Mouse (Mus musculus): Measurements from ENCODE around the gene Sap25.

The Sap25 gene

DNA sequence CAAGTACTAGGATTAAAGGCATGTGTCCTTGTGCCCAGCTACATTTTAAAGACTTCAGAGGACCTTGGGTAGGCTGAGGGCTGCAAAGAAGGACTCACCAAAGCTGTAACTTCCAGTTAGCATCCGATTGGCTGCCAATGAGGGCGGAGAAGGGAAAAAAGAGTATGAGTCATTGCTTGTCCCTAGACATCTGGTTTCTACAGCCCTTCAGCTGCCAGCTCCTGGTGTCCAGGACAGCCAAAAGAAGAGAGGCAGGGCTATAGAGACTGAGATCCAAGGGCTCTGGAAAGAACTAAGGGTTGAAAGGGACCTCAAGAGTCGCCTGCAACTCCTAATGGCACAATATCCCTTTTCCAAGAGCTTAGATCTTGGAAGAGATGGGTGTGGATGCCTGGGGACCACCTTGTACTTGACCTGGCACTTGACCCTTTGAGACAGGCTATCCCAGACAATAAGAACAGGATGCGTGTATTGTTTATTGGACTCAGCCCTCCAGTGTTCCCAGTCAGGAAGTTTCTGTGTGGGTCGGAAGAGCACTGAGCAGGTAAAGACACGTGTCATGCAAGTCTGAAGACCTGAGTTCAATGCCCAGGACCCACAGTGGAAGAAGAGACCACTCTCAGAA, 19.0 kb downstream of the Sap25 start:
- no peak for DNase-seq (ENCODE audit: low read depth, low spot score)

DNA sequence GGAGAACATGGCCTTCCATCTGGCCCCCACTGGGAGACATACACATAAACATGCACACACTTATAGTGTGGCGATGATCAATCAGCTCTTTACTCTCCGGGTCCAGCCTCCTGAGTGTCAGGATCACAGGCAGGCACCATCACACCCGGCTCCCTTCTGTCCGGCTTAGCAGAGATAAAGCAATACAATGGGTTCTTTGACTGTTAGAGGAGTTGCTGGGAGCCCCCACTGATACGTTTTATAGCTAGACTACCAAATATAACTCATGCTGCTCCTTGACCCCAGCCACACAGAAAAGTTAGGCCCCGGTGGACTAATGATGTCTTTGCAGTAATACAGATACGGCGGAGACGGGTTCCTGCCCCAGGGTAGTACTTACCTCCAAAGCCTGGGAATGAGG, 21.9 kb downstream of the Sap25 start:
- DNase-seq (ENCODE audit: low read depth, low spot score): no peak

DNA sequence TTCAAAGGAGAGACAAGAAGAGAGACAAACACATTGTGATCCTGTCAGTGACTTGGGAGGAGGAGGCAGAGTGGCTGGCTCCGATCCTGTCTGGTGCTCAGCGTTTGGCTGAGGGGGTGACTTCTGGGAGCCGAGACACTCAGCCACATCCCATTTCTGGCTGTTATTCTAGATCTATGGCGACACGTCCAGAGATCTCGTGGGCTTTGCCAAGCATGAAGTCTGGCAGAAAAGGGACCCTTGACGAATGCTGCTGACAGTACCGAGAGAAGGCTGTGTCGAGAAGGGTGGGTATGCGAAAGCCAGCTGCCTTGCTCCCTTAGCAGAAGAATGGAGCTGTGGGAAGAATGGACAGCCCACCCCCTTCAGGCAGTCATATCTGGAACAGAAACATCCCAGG, 27.8 kb downstream of the Sap25 start:
- no peak for DNase-seq (ENCODE audit: low read depth, low spot score)

DNA sequence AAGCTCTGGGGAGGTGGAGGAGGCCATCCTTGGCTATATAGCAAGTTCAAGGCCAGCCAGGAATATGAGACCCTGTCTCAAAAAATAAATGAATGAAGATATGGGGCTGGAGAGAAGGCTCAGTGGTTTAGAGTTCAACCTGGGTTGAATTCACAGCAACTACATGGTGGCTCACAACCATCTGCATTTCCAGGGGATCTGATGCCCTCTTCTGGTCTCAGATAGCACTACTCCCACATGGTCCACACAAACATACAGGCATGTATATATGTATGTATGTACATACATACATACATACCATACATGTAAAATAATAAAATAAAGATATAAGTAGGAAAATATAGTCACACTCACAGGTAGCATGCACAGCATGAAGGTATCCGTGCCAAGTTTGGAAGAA, 29.1 kb downstream of the Sap25 start:
- DNase-seq (ENCODE audit: low read depth, low spot score): peak; percentile 60

DNA sequence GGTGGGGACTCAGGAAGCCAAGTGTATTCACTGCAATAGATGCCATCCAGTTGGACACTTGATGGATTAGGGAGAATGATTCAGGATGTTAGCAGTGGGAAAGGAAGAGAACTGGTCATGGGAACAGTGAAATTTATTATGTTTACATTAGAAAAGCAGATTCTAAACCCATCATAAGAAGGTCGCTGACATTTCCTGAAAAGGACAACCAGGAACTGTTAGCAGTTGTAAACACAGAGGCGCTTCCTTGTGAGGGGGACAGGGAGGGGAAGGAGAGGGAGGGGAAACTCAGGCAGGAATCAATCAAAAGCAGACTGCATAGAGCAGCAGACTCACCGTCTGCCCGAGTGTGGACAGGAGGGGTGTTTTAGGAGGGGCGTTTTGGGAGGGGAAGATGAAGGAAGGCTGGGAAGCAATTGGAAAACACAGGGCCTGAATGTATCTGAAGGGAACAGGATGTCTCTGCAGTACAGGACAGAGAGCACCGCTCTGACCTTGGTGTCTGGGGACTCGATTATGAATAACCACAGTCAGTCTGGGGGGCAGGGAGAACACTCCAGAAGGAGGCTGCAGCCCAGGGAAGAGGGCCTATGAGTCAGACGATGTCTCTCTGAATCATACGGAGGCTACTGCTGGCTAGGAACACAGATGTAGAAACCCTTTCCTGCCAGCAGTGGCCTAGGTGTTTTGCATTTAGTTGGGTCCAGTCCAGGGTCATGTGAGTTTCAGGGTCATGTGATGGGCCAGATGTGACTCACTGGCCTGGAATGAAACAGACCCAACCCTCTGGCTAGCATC, 30.5 kb downstream of the Sap25 start:
- DNase-seq (ENCODE audit: low read depth, low spot score): no peak

DNA sequence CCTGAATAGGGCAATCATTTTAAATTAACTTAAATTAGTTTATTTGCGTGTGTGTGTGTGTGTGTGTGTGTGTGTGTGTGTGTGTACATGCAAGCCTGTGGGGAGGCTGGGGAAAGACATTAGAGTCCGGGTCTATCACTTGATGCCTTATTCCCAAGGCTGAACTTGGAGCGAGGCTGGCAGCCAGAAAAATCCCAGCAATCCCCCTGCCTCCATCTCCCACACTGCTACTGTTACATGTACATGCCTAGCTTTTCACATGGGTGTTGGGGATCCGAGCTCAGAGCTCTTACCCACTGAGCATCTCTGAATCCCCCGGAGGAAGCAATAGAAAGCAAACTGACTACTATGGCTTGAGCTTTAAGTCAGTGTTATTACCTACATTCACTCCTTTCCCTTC, 31.2 kb downstream of the Sap25 start:
- no peak for DNase-seq (ENCODE audit: low read depth, low spot score)

DNA sequence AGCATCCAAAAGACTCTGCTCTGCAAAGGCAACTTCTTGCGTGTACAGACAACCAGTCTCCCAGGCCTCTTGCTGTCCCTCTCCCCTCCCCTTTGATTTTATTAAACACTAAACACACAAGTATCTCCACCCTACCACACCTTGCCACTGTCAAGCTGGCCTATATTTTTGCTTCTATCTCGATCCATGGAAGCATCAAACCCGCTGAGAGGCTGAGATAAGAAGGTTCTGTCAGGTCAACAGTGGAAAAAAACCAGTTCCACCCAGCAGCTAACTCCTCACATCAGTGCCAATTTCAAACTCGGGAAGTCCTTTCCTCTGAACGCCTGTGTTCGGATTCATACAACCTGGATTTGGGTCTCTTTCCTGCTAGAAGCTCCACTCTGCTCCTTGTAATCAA, 31.9 kb downstream of the Sap25 start:
- no peak for DNase-seq (ENCODE audit: low read depth, low spot score)

DNA sequence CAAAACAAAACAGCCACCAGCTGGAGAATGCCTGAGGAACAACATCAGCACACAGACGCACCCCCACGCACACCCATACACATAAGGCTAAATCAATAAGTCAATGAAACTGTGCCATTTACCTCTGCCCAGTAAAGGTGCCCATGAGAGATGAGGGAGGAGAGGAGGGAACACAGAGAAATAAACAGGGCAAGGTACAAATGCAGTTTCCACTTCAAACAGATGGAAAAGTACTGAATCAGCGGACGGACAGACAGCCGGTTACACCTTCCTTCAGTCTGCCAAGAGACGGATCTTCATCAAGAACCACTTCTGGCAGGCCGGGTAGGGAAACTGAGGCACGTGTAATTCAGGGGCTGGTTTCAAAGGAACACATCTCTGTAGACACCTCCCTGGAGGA, 33.7 kb downstream of the Sap25 start:
- no peak for DNase-seq (ENCODE audit: low read depth, low spot score)

DNA sequence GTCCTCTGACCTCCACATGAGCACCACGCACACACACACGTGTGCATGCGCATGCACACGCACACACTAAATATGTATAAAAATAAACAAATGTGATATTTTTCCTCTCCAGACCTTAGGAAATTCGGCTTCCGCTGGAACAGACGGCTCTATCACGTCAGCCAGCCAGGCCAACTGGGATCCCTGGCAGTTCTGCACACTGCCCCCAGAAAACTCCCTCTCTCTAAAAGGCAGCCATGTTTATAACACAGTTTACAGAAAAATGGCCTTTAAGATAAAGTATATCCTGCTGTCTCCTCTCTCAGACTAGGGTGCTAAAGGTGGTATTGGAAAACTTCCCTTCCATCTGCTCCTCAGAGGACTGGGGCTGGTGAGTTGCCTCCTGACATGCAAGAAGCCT, 36.7 kb downstream of the Sap25 start:
- no peak for DNase-seq (ENCODE audit: low read depth, low spot score)

DNA sequence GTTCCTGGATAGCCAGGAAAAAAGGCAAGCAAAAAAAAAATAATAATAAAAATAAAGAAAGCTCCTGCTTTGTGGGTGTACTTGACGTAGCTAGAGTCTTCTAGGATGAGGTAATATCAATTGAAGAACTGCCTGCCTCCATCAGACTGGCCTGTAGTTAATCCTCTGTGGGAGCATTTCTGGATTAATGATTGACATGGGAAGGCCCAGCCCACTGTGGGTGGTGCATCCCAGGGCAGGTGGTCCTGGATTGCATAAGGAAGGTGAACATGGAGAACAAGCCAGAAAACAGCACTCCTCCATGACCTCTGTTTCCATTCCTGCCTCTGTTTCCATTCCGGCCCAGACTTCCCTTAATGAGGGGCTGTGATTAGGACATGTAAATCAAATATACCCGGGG, 37.6 kb downstream of the Sap25 start:
- DNase-seq (ENCODE audit: low read depth, low spot score): no peak

DNA sequence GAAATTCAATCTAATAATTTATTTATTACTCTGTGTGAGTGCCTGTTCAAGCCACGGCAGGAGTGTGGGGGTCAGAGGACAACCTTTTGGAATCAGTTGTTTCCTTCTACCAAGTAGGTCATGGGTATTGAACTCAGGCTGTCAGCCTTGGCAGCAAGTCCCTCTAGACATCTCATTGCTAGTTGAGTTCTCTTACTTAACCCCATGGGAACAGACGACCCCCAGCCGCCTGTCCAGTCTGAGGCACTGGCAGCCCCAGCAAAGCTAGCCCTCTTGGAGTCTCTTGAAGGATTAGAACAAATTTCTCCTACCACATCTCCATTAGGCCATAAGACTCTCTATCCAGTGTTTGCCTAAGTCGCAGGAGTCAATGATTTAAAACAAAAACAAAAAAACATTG, 38.6 kb downstream of the Sap25 start:
- no peak for DNase-seq (ENCODE audit: low read depth, low spot score)

DNA sequence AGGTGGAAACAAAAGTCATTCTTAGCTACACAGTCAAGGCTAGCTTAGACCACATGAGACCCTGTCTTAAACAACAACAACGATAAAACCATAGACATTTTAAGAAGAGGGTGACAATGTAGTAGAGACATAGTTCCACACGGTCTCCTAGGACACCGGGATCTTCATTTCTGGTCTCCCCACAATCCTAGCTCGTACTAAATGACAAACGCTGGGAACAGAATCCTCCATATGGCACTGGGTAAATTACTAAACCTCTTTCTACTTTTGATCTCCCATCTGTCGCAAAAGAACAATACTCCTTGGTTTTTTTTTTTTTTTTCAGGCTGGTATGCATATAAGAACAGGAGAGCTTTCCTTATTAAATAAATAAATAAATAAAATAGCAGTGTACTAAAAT, 41.4 kb downstream of the Sap25 start:
- DNase-seq (ENCODE audit: low read depth, low spot score): no peak

DNA sequence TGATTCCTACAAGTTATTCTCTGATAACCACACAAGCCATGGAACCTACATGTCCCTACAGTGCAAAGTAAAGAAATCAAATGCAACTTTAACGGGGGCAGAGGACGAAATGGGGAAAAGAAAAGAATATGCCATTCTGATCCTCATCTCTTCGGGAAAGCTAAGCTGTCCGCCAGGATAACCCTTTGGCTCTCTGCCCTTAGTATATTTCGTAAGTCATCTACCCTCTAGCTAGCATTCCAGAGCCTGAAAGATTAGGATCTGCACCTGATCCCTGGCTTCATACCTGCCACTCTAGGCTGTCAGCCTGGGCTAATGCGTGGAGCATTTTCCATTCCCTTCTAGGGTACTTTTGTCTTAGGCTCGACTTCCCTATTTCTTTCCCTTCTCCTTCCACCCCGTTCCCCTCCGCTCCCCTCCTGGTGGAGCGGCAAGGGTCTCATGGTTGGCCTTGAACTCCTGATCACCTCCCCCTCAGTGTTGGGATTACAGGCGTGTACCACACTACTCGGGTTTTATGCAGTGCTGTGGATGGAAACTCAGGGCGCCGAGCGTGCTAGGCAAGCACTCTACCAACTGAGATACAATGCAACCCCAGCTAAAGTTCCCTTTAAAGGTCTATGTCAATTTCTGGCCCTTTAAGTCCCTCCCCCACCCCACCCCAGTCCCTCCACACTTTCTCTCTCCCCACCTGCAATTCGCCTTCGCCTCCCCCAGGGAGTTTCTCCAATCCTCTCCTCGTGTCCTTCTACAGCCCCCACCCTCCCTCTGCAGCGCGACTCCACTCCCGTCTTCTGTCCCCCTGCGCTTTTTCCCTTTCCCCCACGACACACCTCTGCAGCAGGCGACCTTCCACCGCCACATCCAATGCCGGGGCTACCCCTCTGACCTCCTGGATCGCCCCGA, 42.5 kb downstream of the Sap25 start:
- DNase-seq (ENCODE audit: low read depth, low spot score): peak; percentile 55

DNA sequence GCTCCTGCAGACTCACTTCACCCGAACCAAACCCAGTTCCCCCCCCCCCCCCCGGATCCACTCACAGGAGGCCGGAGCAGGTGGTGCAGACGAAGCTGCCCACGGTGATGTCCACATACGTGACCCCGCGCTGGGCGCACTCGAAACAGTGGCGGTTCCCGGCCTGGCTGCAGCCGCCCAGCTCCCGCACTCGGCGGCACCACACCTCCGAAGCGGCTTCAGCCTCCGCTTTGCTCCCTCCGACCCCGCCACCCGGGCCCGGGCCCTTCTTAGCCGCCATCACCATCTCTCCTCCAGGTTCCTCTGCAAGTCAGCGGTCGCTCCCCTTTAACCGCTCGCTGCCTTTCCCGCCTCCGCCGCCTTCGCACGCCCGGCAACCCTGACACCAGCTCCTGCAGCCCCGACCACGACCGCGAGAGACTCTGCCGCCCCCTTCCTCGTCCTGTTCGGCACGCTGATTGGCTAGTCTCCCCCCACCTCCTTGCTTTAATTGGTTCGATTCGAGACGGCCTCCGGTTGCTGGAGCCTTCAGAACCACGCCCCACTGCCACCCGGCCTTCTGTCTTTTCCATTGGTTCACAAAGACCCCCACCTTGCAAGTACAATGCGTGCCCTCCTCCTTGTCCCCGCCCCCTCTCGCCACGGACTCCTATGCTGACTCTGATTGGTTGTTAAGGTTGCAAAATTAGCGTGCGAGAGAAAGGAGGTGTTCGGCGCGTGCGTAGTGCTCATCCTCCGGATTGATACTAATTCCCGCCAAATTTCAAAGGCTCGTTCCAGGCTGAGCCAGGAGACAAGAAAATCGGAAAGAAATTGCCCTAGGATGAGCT, 43.4 kb downstream of the Sap25 start, which contains the start of gene Agfg2:
TSS of gene Agfg2 (minus strand) at position 433 of the 830 bp plus-strand sequence.
- peak; percentile 99 for DNase-seq (ENCODE audit: low read depth, low spot score)

DNA sequence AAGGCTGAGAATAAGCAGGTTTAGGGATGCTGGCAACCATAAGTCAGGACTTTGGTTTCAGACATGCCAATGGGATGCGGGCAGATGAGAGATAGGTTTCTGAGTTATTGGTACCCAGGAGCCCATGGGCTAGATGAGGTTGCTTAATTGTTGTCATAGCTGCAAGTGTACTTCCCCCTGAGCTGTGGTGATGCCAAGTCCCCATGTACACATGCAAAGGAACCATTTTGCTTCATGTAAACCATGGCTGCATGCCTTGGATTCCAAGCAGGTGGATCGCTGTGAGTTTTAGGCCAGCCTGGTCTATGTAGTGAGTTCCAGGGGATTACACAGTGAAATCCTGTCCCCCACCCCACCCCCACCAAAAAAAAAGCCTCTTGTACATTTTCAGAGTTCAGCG, 44.5 kb downstream of the Sap25 start:
- DNase-seq (ENCODE audit: low read depth, low spot score): no peak

DNA sequence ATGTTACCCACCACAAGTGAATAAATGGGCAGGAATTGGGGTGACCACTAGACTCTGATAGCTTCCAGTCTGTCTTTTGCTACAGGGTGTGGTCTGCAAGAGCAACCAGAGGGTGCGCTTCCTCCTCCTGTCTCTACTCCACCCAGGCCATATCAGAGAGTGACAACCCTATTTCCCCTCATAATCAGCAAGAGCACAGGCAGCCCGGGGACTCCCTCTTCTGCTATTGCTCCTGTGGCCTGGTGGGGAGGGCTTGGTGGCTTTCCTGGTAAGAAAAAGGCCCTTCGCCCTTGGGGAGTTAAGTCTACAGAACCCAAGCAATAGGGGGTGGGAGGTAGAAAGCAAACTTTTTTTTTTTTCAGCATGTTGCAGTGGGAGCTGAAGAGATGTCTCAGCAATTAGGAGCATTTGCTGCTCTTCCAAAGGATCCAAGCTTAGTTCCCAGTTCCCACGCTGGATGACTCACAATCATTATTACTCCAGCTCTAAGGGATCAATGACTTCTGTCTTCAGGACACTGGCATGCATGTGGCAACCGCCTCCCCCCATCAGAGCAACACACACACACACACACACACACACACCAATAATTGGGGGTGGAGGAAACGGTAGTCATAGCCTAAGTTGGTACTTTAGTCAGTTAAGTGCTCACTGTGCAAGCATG, 45.1 kb downstream of the Sap25 start:
- peak; percentile 47 for DNase-seq (ENCODE audit: low read depth, low spot score)

DNA sequence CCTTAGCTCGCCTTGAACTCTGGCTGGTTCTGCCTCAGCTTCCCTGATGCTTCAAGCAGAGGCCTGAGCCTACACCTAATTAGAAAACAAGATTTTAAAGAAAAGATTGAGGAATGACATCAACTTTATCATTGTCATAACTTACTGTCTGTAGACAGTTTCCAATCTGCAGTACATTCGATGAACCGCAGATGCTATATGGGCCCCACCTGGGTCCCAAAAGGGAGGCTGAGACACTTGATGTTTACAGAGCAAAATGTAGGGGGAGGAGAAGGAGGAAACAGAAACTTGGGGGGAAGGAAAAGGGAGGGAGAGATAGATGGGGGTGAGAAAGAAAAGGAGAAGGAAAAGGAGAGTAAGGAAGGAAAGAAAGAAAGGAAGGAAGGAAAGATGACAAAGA, 48.8 kb downstream of the Sap25 start:
- DNase-seq (ENCODE audit: low read depth, low spot score): no peak

DNA sequence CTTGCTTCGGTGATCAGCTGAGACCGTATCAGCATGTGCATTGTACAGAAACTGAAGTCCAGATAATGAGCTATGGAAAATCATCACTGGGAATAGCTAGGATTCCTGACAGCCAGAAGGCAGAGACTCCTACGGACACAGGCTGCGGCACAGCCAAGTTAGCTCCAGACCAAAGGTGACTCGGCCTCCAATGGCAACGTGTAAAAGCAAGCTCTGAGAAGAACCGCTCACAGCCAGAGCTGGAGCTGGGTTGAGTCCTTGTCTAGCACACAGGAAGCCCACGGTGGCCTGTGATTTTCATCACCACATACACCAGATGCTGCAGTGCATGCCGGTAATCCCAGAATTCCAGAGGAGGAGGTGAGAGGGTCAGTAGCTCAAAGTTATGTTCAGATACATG, 49.4 kb downstream of the Sap25 start:
- no peak for DNase-seq (ENCODE audit: low read depth, low spot score)

DNA sequence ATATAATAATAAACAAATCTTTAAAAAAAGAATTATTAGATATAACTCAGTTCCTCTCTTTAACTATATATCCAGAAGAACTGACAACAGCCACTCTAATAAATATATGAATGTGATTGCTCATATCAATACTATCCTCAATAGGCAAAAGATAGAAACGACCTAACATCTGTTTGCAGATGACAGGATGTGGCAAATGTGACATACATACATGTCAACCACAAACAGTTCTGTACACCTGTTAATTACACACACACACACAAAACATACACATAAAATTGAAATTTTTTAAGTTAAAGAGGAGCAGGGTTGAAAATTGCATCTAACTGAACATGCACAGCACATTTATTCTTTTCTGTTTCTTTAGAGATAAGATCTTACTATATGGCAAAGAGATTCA, 50.7 kb downstream of the Sap25 start:
- DNase-seq (ENCODE audit: low read depth, low spot score): peak; percentile 48

All from CD4-positive, CD25-positive, alpha-beta regulatory T cell, adult 2 months (primary cell).